Mouse (Mus musculus) thymus, adult 2 months (tissue): ENCODE measurements around the gene Dhx33. TPM values are rescaled to one million over a fixed set of nuclear protein-coding genes. Genes with fewer than 3 reads are reported as not detected.
A peak's percentile ranks its signal among the peaks of the same experiment; 100 is the strongest.

Experiments
- DNase-seq: peaks from one replicate; pipeline ENCODE4 v3.0.0; 2021
- H3K27ac ChIP-seq: fragments of 200-500 bp; 2 replicates; pipeline ENCODE4 v1.5.1; 2012; ENCODE audit warnings: low read length, control low read depth; ENCODE audit not compliant: control insufficient read depth, insufficient read depth
- H3K27me3 ChIP-seq: fragments of 200-500 bp; 2 replicates; pipeline ENCODE4 v1.6.1; 2012; ENCODE audit warnings: mild to moderate bottlenecking, low read length, moderate library complexity, mixed read lengths; ENCODE audit not compliant: control insufficient read depth, insufficient read depth
- H3K36me3 ChIP-seq: fragments of 200-500 bp; 2 replicates; pipeline ENCODE4 v1.6.1; 2012; ENCODE audit warnings: mild to moderate bottlenecking, low read length, moderate library complexity; ENCODE audit not compliant: control insufficient read depth, insufficient read depth
- H3K4me1 ChIP-seq: fragments of 200-500 bp; replicated peaks from 2 replicates; pipeline ENCODE4 v1.6.1; 2012; ENCODE audit warnings: low read length; ENCODE audit not compliant: control insufficient read depth, insufficient read depth
- H3K4me3 ChIP-seq: fragments of 200-500 bp; 2 replicates; pipeline ENCODE4 v1.5.1; 2012; ENCODE audit warnings: mild to moderate bottlenecking, low read length, control low read depth, moderate library complexity; ENCODE audit not compliant: control insufficient read depth, insufficient read depth
- CTCF ChIP-seq: fragments of 200-500 bp; IDR thresholded peaks from 2 replicates; pipeline ENCODE4 v1.5.1; 2012; ENCODE audit warnings: mild to moderate bottlenecking, control low read depth, low read length, moderate library complexity, borderline replicate concordance; ENCODE audit not compliant: control insufficient read depth, poor library complexity, insufficient read depth; ENCODE audit errors: extremely low read depth
- POLR2A ChIP-seq: fragments of 200-500 bp; IDR thresholded peaks from 2 replicates; pipeline ENCODE4 v1.6.1; 2012; ENCODE audit warnings: mild to moderate bottlenecking, low read length, control low read depth, moderate library complexity; ENCODE audit not compliant: control insufficient read depth, poor library complexity, insufficient read depth; ENCODE audit errors: extremely low read depth
- WGBS: fragments of 180-500 bp; shearing (Covaris S2); methylation state at CpG from one replicate; pipeline ENCODE4 v1.1.7; 2018; 5-methylcytosine and 5-hydroxymethylcytosine counted together
- polyA plus RNA-seq: library from polyadenylated mRNA; depleted of rRNA; stranded (reverse); fragments of >200 nt; gene quantifications from 2 replicates; pipeline ENCODE4 v1.2.3, GENCODE M21; 2012

Gene Dhx33
- polyA plus RNA-seq, 1 experiment = 28.4 TPM

- WGBS = 8% methylated on average over 12 of the region's 12 CpGs
- Histone ChIP-seq H3K27me3 (no peaks in the 10 kb centered on the region), H3K27ac (no peak overlapping the region)
These were observed 22.2 kb downstream of the Dhx33 start for GRCm38 (mm10) chr11:70982030-70982429.

GRCm38 (mm10) chr11:70980751-70981510 lies 23.3 kb downstream of the Dhx33 start:
- H3K27ac ChIP-seq = no peak overlapping the region
- H3K4me1 ChIP-seq = peaks cover 6% of the 10 kb centered on the region; the same call in 1 of the 2 replicates
- DNase-seq = no peak
- no peak for TF ChIP-seq POLR2A
- TF ChIP-seq CTCF = no peak
- no peaks in the 10 kb centered on the region for H3K27me3 ChIP-seq
- H3K4me3 ChIP-seq = no peak overlapping the region
- peaks cover 30% of the 10 kb centered on the region for H3K36me3 ChIP-seq
- 94% methylated on average over 14 of the region's 14 CpGs for WGBS

More at GRCm38 (mm10) chr11:70982030-70982429, 22.2 kb downstream of the Dhx33 start:
- peaks cover 31% of the 10 kb centered on the region for H3K36me3 ChIP-seq
- peaks cover 6% of the 10 kb centered on the region; the same call in 1 of the 2 replicates for H3K4me1 ChIP-seq
- peak overlapping the region; percentile 22; the same call in 1 of the 2 replicates for H3K4me3 ChIP-seq
- no peak for DNase-seq
- TF ChIP-seq CTCF (no peak), POLR2A (no peak)

- 93% methylated on average over 6 of the region's 6 CpGs for WGBS
- Histone ChIP-seq H3K4me3 (no peak overlapping the region), H3K27me3 (no peaks in the 10 kb centered on the region), H3K36me3 (peaks cover 37% of the 10 kb centered on the region), H3K4me1 (peaks cover 6% of the 10 kb centered on the region; the same call in 1 of the 2 replicates), H3K27ac (no peak overlapping the region)
- no peak for TF ChIP-seq POLR2A
- TF ChIP-seq CTCF = no peak
- DNase-seq = no peak
These were observed 24.0 kb downstream of the Dhx33 start for GRCm38 (mm10) chr11:70980232-70980631.

GRCm38 (mm10) chr11:70977293-70977692 lies 26.9 kb downstream of the Dhx33 start:
- WGBS = 94% methylated on average over 6 of the region's 6 CpGs
- Histone ChIP-seq H3K36me3 (peaks cover 44% of the 10 kb centered on the region), H3K27me3 (no peaks in the 10 kb centered on the region), H3K27ac (no peak overlapping the region), H3K4me3 (no peak overlapping the region), H3K4me1 (peaks cover 4% of the 10 kb centered on the region; the same call in 1 of the 2 replicates)
- TF ChIP-seq CTCF (no peak), POLR2A (no peak)
- DNase-seq = no peak

GRCm38 (mm10) chr11:70975193-70975592 lies 29.0 kb downstream of the Dhx33 start:
- no peak for DNase-seq
- Histone ChIP-seq H3K27me3 (no peaks in the 10 kb centered on the region), H3K36me3 (peaks cover 43% of the 10 kb centered on the region), H3K4me3 (no peak overlapping the region), H3K27ac (no peak overlapping the region), H3K4me1 (no peaks in the 10 kb centered on the region)
- WGBS = 91% methylated on average over 2 of the region's 2 CpGs
- TF ChIP-seq POLR2A = no peak
- no peak for TF ChIP-seq CTCF

GRCm38 (mm10) chr11:70973947-70974346 lies 30.3 kb downstream of the Dhx33 start:
- H3K4me1 ChIP-seq = peaks cover 2% of the 10 kb centered on the region

GRCm38 (mm10) chr11:70972586-70972985 lies 31.7 kb downstream of the Dhx33 start:
- peaks cover 22% of the 10 kb centered on the region for H3K36me3 ChIP-seq
- 95% methylated on average over 1 of the region's 1 CpGs for whole genome bisulfite sequencing
- H3K4me3 ChIP-seq = no peak overlapping the region
- H3K4me1 ChIP-seq = peaks cover 4% of the 10 kb centered on the region
- TF ChIP-seq POLR2A (no peak), CTCF (no peak)
- DNase-seq = no peak
- no peak overlapping the region for H3K27ac ChIP-seq
- no peaks in the 10 kb centered on the region for H3K27me3 ChIP-seq

More at GRCm38 (mm10) chr11:70973947-70974346, 30.3 kb downstream of the Dhx33 start:
- peaks cover 36% of the 10 kb centered on the region for H3K36me3 ChIP-seq
- WGBS = 92% methylated on average over 4 of the region's 4 CpGs
- no peaks in the 10 kb centered on the region for H3K27me3 ChIP-seq
- no peak for TF ChIP-seq POLR2A
- no peak for TF ChIP-seq CTCF
- H3K27ac ChIP-seq = no peak overlapping the region
- no peak overlapping the region for H3K4me3 ChIP-seq
- DNase-seq = peak; percentile 5
